Mouse (Mus musculus) liver, adult 2 months (tissue): Measurements from ENCODE around the gene Col1a2.

Experiments
- CTCF ChIP-seq: fragments of 200-500 bp; IDR thresholded peaks from 2 replicates; pipeline ENCODE4 v1.5.1; 2011; ENCODE audit warnings: low read depth, low read length, control low read depth
- POLR2A ChIP-seq: fragments of 200-500 bp; IDR thresholded peaks from 2 replicates; pipeline ENCODE4 v1.6.1; 2011; ENCODE audit warnings: low read length, control low read depth; ENCODE audit not compliant: insufficient read depth; ENCODE audit errors: extremely low read depth

DNA sequence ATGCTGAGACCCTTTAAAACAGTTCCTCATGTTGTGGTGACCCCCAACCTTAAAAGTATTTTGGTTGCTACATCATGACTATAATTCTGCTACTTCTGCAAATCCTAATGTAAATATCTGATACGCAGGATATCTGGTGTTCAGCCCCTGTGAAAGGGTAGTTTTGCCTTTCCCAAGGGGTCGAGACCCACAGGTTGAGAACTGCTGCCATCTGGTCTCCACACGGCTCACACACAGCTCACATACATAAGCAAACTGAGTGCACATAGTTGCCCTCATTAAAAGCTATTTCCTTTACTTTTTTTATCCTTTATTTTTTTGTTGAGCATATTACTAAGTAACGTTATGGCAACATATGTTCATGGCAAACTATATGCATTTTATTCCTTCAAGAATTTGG lies 65.8 kb downstream of the Col1a2 start:
- TF ChIP-seq POLR2A (no peak), CTCF (no peak)
